Mouse (Mus musculus): ENCODE results near the gene Plxna4.

Plxna4 gene

GRCm38 (mm10) chr6:32212439-32212838 is 375.6 kb downstream of the Plxna4 start:
- no peak for DNase-seq (ENCODE audit: low read depth, low spot score)
- H3K36me3 ChIP-seq (ENCODE audit: control insufficient read depth, insufficient read depth, low read length, poor library complexity, severe bottlenecking), result no peaks in the 10 kb centered on the region
- no peaks in the 10 kb centered on the region for H3K27me3 ChIP-seq (ENCODE audit: control insufficient read depth, insufficient read depth, low read length, poor library complexity, severe bottlenecking)

- Histone ChIP-seq H3K36me3 (ENCODE audit: control insufficient read depth, insufficient read depth, low read length, poor library complexity, severe bottlenecking) (no peaks in the 10 kb centered on the region), H3K27me3 (ENCODE audit: control insufficient read depth, insufficient read depth, low read length, poor library complexity, severe bottlenecking) (no peaks in the 10 kb centered on the region)
- DNase-seq (ENCODE audit: low read depth, low spot score), result no peak
Measured at GRCm38 (mm10) chr6:32210139-32210538, 377.9 kb downstream of the Plxna4 start.

DNA sequence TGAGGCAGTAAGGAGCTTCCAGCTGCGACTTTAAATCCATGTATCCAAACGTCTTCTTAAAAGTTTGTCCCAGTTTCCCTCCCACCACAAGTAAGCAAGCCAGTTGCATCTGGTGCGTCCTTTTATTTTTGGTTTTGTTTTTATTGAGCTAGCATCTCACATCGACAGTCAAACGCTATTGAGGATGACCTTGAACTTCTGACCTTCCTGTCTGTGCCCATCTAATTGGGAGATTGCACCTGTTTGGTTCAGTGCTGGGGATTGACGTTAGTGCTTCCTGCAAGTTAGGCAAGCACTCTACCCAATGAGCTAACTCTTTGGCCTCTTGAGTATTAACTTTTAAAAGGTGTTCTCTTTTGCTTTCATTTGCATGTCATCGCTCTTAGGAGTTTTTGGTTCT is 379.0 kb downstream of the Plxna4 start:
- Histone ChIP-seq H3K27me3 (ENCODE audit: control insufficient read depth, insufficient read depth, low read length, poor library complexity, severe bottlenecking) (no peaks in the 10 kb centered on the region), H3K36me3 (ENCODE audit: control insufficient read depth, insufficient read depth, low read length, poor library complexity, severe bottlenecking) (no peaks in the 10 kb centered on the region)
- DNase-seq (ENCODE audit: low read depth, low spot score), result no peak

- no peak for DNase-seq (ENCODE audit: low read depth, low spot score)
- Histone ChIP-seq H3K27me3 (ENCODE audit: control insufficient read depth, insufficient read depth, low read length, poor library complexity, severe bottlenecking) (no peaks in the 10 kb centered on the region), H3K36me3 (ENCODE audit: control insufficient read depth, insufficient read depth, low read length, poor library complexity, severe bottlenecking) (no peaks in the 10 kb centered on the region)
Measured at GRCm38 (mm10) chr6:32204253-32204652, 383.7 kb downstream of the Plxna4 start.

DNA sequence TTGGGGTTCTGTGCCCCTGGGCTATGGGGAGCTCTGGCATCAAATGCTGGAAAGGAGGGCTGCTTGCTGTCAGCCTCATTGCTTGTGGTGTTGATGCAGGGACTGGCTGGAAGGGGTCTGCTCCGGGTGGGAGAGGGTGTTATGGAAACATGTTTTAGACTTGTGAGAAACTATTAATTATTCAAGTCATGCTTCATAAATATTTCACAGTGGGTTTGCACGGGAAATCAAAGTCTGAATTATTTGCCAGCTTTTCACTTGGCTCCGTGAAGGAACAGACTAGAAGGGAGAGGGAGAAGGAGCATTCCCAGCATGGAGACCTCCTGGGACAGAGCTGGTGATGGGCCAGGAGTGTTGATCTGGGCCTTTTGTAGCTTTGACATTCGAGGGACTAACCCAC is 384.6 kb downstream of the Plxna4 start:
- no peaks in the 10 kb centered on the region for H3K27me3 ChIP-seq (ENCODE audit: control insufficient read depth, insufficient read depth, low read length, poor library complexity, severe bottlenecking)
- H3K36me3 ChIP-seq (ENCODE audit: control insufficient read depth, insufficient read depth, low read length, poor library complexity, severe bottlenecking), result no peaks in the 10 kb centered on the region
- no peak for DNase-seq (ENCODE audit: low read depth, low spot score)

- DNase-seq (ENCODE audit: low read depth, low spot score), result no peak
- Histone ChIP-seq H3K36me3 (ENCODE audit: control insufficient read depth, insufficient read depth, low read length, poor library complexity, severe bottlenecking) (no peaks in the 10 kb centered on the region), H3K27me3 (ENCODE audit: control insufficient read depth, insufficient read depth, low read length, poor library complexity, severe bottlenecking) (no peaks in the 10 kb centered on the region)
Measured at GRCm38 (mm10) chr6:32202664-32203192, 385.3 kb downstream of the Plxna4 start.

DNA sequence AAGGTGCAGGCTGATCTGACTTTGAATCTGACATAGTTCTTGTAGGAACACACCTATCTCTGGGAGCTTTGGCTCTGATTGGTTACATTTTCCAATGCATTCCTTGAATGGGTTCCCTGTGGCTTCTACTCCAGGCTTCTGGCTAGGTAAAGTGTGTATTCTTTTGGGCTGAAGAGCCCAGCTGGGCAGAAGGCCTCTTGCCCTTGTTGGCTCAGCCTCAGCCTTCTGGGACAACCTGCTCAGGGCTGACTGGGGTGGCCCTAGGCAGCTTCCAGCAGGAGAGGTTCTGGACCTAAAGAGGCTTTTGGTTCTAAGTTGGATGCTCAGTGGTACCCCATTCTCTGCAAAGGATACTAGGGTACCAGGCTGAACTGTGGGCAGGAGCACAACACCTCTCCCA is 386.5 kb downstream of the Plxna4 start:
- Histone ChIP-seq H3K36me3 (ENCODE audit: control insufficient read depth, insufficient read depth, low read length, poor library complexity, severe bottlenecking) (no peaks in the 10 kb centered on the region), H3K27me3 (ENCODE audit: control insufficient read depth, insufficient read depth, low read length, poor library complexity, severe bottlenecking) (no peaks in the 10 kb centered on the region)
- DNase-seq (ENCODE audit: low read depth, low spot score), result no peak

DNA sequence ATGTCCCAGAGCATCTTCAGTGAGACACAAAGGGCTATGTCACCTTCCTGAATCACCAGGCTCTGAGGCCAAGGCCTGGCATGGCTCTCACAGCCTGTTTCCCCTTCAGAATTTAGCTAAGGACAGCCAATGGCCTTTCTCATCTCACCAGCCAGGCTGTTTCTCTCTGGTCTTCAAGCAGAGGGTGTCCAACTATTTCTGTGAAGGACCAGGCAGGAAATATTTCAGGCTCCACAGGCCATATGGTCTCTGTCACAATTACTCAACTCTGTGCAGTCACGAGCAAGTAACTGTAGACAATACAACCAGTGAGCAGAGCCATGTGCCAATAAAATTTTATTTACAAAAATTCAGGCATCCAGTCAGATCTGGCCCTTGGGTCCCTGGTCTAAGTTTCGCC is 388.4 kb downstream of the Plxna4 start:
- no peak for DNase-seq (ENCODE audit: low read depth, low spot score)
- Histone ChIP-seq H3K27me3 (ENCODE audit: control insufficient read depth, insufficient read depth, low read length, poor library complexity, severe bottlenecking) (no peaks in the 10 kb centered on the region), H3K36me3 (ENCODE audit: control insufficient read depth, insufficient read depth, low read length, poor library complexity, severe bottlenecking) (no peaks in the 10 kb centered on the region)

GRCm38 (mm10) chr6:32196913-32197312 is 391.1 kb downstream of the Plxna4 start:
- Histone ChIP-seq H3K27me3 (ENCODE audit: control insufficient read depth, insufficient read depth, low read length, poor library complexity, severe bottlenecking) (no peaks in the 10 kb centered on the region), H3K36me3 (ENCODE audit: control insufficient read depth, insufficient read depth, low read length, poor library complexity, severe bottlenecking) (no peaks in the 10 kb centered on the region)
- DNase-seq (ENCODE audit: low read depth, low spot score), result no peak

DNA sequence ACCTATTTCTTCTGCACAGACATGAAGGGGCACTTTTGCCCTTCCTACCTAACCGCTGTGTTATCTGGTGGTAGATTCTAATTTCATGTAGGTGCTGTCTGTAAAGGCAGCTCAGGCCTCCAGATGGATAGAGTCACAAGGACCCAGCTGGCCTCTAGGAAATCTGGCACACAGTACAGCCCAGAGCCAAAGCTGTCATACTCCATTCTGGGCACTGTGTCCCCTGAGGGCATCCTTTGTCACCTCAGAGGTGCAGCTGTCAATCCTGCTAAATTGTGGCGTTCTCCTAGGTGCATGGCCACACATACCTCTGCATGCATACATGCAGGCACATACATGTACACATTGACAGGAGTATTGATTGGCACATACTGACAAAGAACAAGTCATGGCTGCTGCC is 394.9 kb downstream of the Plxna4 start:
- DNase-seq (ENCODE audit: low read depth, low spot score), result no peak
- Histone ChIP-seq H3K36me3 (ENCODE audit: control insufficient read depth, insufficient read depth, low read length, poor library complexity, severe bottlenecking) (no peaks in the 10 kb centered on the region), H3K27me3 (ENCODE audit: control insufficient read depth, insufficient read depth, low read length, poor library complexity, severe bottlenecking) (no peaks in the 10 kb centered on the region)

- no peak for DNase-seq (ENCODE audit: low read depth, low spot score)
- no peaks in the 10 kb centered on the region for H3K27me3 ChIP-seq (ENCODE audit: control insufficient read depth, insufficient read depth, low read length, poor library complexity, severe bottlenecking)
- H3K36me3 ChIP-seq (ENCODE audit: control insufficient read depth, insufficient read depth, low read length, poor library complexity, severe bottlenecking), result no peaks in the 10 kb centered on the region
Measured at GRCm38 (mm10) chr6:32184402-32184985, 403.5 kb downstream of the Plxna4 start.

- H3K36me3 ChIP-seq (ENCODE audit: control insufficient read depth, insufficient read depth, low read length, poor library complexity, severe bottlenecking), result no peaks in the 10 kb centered on the region
- DNase-seq (ENCODE audit: low read depth, low spot score), result no peak
- no peaks in the 10 kb centered on the region for H3K27me3 ChIP-seq (ENCODE audit: control insufficient read depth, insufficient read depth, low read length, poor library complexity, severe bottlenecking)
Measured at GRCm38 (mm10) chr6:32183651-32184185, 404.3 kb downstream of the Plxna4 start.

DNA sequence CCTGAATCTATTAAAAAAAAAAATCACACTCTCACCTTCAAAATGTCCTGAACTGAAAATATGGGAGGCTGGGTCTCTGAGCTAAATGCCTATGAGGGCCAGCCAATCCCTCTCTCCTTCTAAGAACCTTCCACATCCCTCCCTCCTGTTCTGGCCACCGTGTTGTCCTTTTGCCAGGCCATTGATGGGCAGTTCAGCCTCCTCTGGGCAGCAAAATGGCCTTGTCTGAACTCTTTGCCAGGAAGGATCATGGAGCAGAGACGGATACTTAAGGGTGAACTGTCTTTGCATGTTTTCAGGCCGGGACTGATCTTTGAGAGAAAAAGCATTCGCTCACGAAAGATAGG is 408.0 kb downstream of the Plxna4 start:
- no peaks in the 10 kb centered on the region for H3K36me3 ChIP-seq (ENCODE audit: control insufficient read depth, insufficient read depth, low read length, poor library complexity, severe bottlenecking)
- H3K27me3 ChIP-seq (ENCODE audit: control insufficient read depth, insufficient read depth, low read length, poor library complexity, severe bottlenecking), result no peaks in the 10 kb centered on the region
- no peak for DNase-seq (ENCODE audit: low read depth, low spot score)

DNA sequence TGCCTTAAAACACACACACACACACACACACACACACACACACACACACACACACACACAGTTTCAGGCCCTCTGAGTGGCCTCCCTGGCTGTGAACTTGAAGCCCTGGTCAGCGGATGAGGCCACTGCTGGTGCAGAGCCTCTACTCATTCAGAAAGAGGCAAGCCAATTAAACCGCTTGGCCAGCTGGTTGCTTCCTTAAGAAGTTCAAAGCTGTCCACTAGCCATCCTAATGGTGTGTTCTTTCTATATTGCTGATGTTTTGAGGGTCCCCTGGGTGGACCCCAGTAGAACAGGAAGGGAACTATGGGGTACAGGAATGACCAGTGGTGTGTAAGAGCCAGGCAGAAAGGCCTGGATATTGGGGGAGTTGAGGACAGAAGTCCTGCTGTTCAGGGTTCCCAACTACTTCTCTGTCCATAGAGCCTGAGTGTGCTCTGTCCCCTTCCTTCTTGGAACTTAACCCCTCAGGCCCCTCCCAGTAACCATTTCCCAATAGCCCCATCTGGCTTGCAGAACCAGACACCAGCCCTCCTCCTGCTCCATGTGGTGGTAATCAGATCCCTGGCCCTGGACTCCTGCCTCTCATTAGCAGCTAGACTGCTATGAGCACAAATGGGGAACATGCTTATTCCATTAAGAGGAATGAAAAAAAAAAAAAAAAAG is 408.5 kb downstream of the Plxna4 start:
- no peaks in the 10 kb centered on the region for H3K36me3 ChIP-seq (ENCODE audit: control insufficient read depth, insufficient read depth, low read length, poor library complexity, severe bottlenecking)
- no peak for DNase-seq (ENCODE audit: low read depth, low spot score)
- H3K27me3 ChIP-seq (ENCODE audit: control insufficient read depth, insufficient read depth, low read length, poor library complexity, severe bottlenecking), result no peaks in the 10 kb centered on the region

DNA sequence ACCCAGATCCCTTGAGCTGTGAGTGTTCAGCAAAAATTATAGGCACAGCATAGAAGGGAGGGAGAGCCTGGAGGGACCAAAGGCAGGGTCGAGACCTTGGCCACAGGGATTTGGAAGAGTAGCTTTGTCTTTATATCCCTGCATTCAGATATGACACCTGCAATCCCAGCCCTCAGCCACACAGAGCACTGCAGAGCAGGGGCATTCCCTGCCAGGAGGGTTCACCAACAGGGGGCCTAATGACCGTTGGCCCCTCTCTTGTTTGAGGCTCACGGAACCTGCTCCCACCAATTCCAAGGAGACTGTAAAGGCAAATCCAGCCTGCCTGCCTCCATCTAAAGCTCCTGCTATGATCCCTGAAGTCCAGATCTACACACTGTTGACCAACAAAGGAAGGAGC is 410.1 kb downstream of the Plxna4 start:
- no peaks in the 10 kb centered on the region for H3K27me3 ChIP-seq (ENCODE audit: control insufficient read depth, insufficient read depth, low read length, poor library complexity, severe bottlenecking)
- H3K36me3 ChIP-seq (ENCODE audit: control insufficient read depth, insufficient read depth, low read length, poor library complexity, severe bottlenecking), result no peaks in the 10 kb centered on the region
- DNase-seq (ENCODE audit: low read depth, low spot score), result no peak

Data from splenic B cell, adult 2 months (primary cell).